Mouse (Mus musculus): ENCODE measurements around the gene Myocd.

Gene Myocd

DNA sequence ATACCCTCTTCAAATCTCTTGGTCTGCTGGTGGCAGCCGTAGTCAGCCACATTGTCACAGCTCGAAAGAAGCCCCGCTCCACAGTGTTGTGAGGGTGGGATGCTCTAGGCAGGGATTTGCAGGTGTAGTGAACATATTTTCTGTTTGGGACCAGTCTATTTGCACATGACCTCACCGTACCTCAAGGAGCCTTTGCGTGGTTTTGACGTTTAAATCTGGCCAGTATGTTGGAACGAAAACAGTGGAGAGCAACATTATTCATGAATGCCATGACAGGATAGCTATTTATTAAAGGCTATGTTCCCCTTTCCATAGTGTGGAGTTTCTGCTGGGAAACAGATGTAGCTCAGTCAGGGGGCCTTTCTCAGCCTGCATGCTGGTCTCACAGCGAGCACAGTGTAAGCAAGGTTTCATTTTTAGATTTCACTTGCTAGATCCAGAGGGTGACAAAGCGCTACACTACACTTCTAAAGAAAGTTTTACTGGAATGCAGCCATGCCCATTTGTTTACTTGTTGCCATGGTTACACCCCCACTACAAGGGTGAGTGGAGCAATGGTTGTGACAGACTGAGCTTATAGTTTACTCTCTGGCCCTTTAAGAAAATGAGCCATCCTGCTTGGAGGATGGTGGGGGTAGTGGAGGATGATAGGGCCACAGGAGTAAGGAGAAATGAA, 54.7 kb downstream of the Myocd start:
- DNase-seq (ENCODE audit: low read depth): no peak

DNA sequence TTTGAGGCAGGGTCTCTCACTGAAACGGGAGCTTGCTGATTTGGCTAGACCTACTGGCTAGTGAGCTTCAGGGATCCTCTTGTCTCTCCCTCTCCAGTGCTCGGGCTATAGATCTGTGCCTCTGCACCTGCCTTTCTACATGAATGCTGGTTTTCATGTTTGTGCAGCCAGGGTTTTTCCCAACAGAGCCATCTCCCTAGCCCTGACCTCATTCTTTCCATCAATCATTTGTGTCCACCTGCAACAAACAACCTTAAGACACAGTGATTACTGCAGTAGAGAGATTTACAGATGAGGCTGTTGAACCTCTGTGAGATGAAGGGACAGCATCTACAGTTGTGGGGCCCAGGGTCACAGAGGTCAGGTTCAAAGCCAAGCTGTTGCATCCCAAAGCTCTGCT, 56.0 kb downstream of the Myocd start:
- DNase-seq (ENCODE audit: low read depth): no peak

DNA sequence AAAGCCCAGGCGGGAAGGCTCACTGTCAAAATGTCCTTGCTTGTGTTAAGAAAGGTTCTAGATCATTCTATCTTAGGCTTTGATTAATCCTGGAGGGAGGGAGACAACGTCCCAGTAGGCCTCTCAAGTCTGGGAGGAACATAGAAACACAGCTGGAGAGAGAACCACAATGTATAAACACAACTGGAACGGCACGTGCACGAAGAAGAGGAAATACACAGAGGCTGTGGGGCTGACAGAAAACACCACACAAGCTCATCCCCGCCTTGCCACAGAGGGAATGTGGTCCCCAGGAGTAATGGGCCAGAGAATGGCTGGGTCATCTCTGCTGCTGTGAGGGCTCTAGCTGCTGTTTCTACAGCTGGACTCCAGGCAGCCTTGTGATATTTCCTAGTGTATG, 58.1 kb downstream of the Myocd start:
- no peak for DNase-seq (ENCODE audit: low read depth)

- no peak for DNase-seq (ENCODE audit: low read depth)
Measured at GRCm38 (mm10) chr11:65209441-65209840, 60.3 kb downstream of the Myocd start.

DNA sequence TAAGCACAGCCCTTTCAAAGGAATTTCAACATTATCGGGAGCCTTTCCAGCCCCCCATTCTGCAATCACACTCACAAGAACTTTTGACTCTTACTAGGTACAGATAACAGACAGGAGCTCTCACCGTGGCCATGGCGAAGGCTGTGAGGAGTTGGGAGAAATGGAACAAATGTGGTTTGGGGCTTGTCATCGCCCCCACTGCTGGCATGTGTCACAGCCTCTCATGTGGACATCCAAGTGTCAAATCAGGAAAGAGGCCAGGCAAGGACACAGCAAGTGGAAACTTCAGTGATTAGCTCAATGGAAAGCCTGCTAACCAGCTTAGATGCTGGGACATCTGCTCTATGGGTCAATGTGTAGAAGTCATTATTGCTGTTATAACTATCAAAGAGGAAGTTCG, 64.5 kb downstream of the Myocd start:
- DNase-seq (ENCODE audit: low read depth): no peak

DNA sequence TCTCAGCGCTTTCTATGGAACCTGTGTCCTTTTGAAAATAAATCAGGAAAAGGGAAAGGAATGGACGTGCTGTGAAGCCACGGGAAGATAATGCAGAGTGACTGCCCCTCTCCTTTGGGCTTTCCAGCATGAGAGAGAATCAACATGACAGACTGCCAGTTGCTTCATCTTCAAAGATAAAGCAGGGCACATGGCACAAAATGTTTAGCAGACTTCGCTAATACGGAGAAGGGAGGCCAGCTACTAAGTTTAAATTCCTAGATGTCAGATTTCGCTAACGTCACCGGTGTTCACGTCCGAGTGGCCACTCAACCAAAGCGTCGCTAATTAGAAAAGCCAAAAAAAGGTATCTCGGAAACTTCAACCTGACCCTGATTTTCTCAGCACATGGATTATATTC, 65.1 kb downstream of the Myocd start:
- DNase-seq (ENCODE audit: low read depth): no peak

DNA sequence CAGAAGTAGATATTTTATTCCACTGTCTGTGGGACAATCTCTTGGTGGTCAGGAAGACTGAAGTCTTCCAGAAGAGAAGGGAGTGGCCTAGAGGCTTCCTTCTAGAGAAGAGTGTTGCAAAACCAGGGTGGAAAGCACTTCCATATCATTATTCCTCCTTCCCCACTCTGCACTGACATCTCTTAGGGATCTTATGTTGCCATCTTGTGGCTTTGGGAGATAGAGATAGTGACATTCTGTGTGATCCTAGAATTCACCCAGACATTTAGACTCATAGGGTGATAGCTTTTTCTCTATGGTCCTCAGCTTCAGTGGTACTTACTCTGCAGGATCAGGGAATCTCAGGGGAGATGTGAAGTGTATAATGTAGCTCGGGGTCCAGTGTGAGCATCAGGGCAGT, 66.8 kb downstream of the Myocd start:
- DNase-seq (ENCODE audit: low read depth): no peak

DNA sequence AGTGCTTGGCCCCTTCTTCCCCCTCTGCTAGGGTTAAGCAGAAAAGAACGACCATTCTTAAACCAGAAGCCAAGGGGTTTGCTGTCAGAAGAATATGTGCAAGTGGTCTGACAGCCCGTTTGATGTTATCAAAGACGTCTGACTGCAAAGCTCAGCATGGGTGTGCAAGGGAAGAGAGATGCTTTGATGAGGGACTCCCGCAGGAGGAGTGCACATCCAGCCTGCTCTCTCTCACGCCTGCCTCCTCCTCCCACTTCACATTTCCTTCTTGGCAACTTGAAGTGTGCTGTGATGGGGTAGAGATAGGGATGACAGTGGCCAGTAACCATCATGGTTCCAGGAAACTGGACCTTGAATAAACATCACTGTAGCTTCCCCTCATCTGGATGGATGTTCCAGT, 67.6 kb downstream of the Myocd start:
- DNase-seq (ENCODE audit: low read depth): no peak

GRCm38 (mm10) chr11:65198026-65198425, 71.8 kb downstream of the Myocd start:
- DNase-seq (ENCODE audit: low read depth): no peak

DNA sequence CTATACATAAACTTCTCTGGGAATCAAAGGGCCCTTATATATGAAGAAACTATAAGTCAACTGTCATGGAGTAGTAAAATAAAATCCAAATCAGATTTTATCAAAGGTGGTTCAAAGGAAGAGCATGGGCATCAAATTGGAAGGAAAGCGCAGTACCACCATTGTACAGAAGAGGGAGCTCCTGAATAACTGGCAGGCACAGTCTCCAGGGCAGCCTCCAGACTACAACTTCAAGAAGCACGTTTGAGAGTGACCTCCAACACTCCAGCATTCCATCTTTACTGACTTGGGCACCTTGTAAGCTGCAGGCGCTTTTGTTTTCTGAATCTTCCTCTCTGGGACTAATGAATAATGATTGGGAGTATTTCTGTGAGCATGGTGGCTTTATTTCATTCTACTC, 72.5 kb downstream of the Myocd start:
- peak; percentile 39 for DNase-seq (ENCODE audit: low read depth)

GRCm38 (mm10) chr11:65186974-65187373, 82.8 kb downstream of the Myocd start:
- DNase-seq (ENCODE audit: low read depth): no peak

- DNase-seq (ENCODE audit: low read depth): no peak
Measured at GRCm38 (mm10) chr11:65185114-65185513, 84.7 kb downstream of the Myocd start.

- no peak for DNase-seq (ENCODE audit: low read depth)
Measured at GRCm38 (mm10) chr11:65170121-65170750, 99.6 kb downstream of the Myocd start.

- no peak for DNase-seq (ENCODE audit: low read depth)
Measured at GRCm38 (mm10) chr11:65162767-65163120, 107.0 kb downstream of the Myocd start, which contains the start of gene Arhgap44. TSS of gene Arhgap44 (minus strand) at chr11:65162961.

GRCm38 (mm10) chr11:65161881-65162766, 107.7 kb downstream of the Myocd start:
- DNase-seq (ENCODE audit: low read depth): no peak

DNA sequence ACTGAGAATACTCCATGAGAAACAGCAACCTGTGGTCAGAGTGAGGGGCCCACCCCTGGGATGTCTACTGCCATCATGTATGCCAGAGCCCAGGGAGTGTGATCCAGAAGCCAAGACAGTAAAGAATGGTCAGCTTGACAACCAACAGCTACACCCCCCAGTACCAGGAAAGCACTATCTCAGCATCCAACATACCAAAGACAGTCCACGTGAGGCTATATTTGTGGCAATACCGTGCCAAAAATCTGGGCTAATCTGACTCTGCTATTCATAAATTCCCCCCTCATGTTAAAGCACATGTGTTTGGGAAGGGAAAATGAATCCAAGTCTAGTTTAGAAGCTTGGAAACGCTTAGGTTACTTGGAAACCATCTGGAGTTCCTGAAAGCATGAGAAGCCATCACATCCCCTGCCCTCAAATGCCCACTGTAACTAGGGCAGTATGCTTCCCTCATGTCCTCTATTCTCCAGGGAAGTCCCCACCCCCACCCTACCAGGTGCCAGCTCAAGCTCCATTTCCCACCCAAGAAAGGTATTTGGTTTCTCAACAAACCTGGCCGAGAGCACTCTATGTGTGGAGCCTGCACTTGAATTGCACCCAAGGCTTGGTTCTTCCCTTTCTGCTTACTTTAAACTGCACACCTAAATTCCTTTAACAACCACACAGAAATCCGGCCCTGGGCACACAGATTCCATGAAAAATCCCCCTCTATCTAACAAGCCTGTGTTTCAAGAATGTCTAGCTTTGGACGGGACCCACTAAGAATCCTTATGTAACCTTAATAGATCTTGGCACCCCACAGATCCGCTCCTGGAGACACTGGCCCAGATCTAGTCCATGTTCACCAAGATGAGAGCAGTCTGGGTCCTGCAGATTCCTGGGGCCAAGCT, 108.6 kb downstream of the Myocd start:
- no peak for DNase-seq (ENCODE audit: low read depth)

DNA sequence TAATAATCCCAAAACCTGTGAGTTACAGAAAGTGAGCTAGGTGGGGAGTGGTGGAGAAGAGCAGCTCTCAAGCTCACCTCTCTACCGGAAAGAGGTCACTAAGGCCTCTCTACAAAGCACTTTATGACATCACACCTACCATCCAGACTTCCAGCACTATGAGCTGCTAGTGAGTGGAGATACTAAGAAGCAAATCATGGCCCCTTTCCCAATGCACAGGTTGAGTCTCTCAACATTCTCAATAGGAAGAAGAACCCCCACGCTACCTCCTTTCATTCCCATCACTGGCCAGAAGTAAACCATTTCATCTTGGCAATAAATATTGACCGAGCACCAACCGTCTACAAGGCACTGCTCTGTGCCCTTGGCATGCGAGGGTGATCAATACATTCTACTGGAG, 110.0 kb downstream of the Myocd start, which contains the start of gene 1700086D15Rik:
Gene 1700086D15Rik (minus strand): TSS at position 101 of the 400 bp plus-strand sequence.
- no peak for DNase-seq (ENCODE audit: low read depth)

DNA sequence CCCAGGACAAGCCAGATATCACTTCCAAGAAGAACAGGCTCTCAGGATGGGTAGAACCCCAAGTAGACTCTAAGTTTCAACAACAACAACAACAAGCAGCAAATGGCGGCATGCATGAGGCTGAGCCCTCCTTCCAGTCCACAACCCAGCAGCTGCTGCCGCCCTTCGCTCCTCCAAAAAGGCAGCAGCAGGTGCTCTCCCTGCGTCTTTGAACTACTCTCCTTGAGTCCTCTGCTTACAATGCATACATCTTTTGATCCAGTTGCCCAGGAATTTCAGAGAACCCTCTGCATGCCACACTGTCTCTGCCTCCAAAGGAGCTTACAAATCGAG, 111.2 kb downstream of the Myocd start:
- DNase-seq (ENCODE audit: low read depth): no peak

DNA sequence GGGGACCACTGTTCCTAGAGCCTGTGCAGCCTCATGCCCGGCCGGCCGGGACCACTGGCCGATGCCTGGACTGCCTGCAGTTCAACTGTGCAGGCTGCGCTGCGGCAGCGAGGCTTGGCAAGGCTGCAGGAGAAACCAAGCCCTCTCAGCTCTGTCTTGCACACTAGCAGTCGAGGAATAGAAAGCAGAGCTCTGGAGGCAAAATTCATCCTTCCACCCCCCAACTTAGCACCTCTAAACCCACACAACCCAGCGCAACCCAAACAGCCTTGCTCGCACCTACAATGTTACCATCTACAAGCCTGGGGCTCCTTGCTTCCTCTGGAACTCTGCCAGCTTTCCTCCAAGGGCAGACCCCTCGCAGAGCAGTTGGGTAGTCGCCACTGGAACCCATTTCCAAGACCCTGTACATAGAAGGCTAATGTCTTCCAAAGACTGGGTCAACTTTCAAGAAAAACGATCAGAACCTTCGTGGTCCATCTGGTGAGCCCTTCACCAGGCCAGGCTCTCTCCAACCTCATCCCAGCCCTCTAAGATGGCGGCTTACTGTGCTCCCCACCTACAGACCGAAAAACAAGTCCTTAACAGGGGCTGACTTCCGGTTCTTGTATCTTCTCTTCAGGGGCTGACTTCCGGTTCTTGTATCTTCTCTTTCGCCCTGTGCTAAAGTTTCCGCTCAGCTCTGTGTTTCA, 111.7 kb downstream of the Myocd start:
- DNase-seq (ENCODE audit: low read depth): no peak

- DNase-seq (ENCODE audit: low read depth): no peak
Measured at GRCm38 (mm10) chr11:65153006-65153405, 116.8 kb downstream of the Myocd start.

DNA sequence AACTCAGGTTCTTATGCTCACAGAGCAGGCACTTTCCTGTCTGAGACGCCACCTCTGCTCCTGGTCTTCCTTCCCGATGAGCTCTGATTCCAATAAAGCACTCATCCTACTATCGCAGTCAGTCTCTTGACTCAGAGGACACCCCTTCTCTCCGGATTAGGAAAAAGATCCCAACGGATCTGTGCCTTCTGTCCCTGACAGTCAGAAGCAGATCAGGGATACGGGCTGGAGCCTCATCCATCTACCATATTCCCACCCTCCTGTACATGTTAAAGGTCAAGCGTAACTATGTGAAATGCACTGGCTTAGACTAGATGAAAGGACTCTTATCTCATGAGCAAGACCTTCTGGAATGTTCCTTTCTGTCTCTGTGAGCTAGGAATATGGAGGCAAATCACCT, 121.3 kb downstream of the Myocd start:
- DNase-seq (ENCODE audit: low read depth): no peak
